Mouse (Mus musculus): Measurements from ENCODE around the gene Efhc1. TPM values are rescaled to one million over a fixed set of nuclear protein-coding genes. Genes with fewer than 3 reads are reported as not detected.

The Efhc1 gene
- total and polyA plus RNA-seq, 3 experiments = not detected

DNA sequence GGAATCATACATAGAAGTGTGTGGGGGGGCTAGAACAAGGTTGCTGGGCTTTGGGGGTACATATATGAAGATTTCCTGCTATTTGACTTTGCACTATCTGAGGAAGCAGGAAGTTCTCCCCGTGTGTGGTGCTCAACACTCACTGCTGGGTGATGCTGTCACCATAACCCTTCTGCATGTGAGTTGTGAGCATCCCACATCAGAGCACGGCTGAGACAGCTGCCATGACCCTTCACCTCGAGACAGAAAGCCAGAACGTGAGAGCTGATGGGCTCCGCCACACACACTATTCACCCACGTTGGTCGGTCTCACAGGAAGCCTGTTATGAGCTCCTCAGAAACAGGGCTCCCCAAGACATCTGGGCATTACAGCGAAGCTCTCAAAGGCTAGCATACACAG is 53.2 kb downstream of the Efhc1 start:
- TF ChIP-seq KAT2A (IDR thresholded peaks at IDR 0.05; ENCODE audit: insufficient replicate concordance, low read length) (no peak), MEF2A (IDR thresholded peaks at IDR 0.05; ENCODE audit: borderline replicate concordance, low read depth, low read length) (no peak), NELFE (IDR thresholded peaks at IDR 0.05; ENCODE audit: low read depth, low read length) (no peak), GABPA (IDR thresholded peaks at IDR 0.05; ENCODE audit: insufficient replicate concordance, low read depth, low read length) (no peak), POLR2A (IDR thresholded peaks at IDR 0.05; ENCODE audit: low read depth, low read length) (no peak), PAX5 (IDR thresholded peaks at IDR 0.05; ENCODE audit: low read length) (no peak), ZC3H11A (IDR thresholded peaks at IDR 0.05; ENCODE audit: low read depth, low read length) (no peak), BHLHE40 (IDR thresholded peaks at IDR 0.05; ENCODE audit: low read depth, low read length) (no peak), ZKSCAN1 (IDR thresholded peaks at IDR 0.05; ENCODE audit: borderline replicate concordance, low read depth, low read length) (no peak), CTCF (conservative IDR thresholded peaks at IDR 0.05 in 1 of 2, IDR thresholded peaks at IDR 0.05 in 1 of 2; ENCODE audit: low read depth in 2 of 2, low read length in 2 of 2) (no peak), UBTF (IDR thresholded peaks at IDR 0.05; ENCODE audit: low read depth, low read length) (no peak)
- H3K9me3 ChIP-seq (replicated peaks; ENCODE audit: low read length) = no peaks in the 10 kb centered on the region
- in situ Hi-C loops (cut with MboI; ENCODE audit: low pct_ligation_motif_present, low pct_unique_long_range_greater_than_20kb, low sequenced_read_pairs) = no loop called here
- no peaks in the 10 kb centered on the region for H3K27me3 ChIP-seq (replicated peaks)
- peaks cover 38 to 84% of the 10 kb centered on the region in 2 experiments for H3K36me3 ChIP-seq (replicated peaks in 1 of 2; ENCODE audit: control insufficient read depth in 1 of 2, insufficient read depth in 1 of 2, low read length in 1 of 2)
- DNase-seq (ENCODE audit: extremely low read depth) = no peak
- H3K27ac ChIP-seq (ENCODE audit: insufficient read depth, low read depth) = no peak overlapping the region
- H3K4me1 ChIP-seq (ENCODE audit: control insufficient read depth in 1 of 2, insufficient read depth in 2 of 2) = peaks cover 3 to 29% of the 10 kb centered on the region in 2 experiments; a peak in 2 of 4 replicates
- H3K79me2 ChIP-seq (replicated peaks; ENCODE audit: control insufficient read depth, extremely low read depth, insufficient read depth, poor library complexity, severe bottlenecking) = no peaks in the 10 kb centered on the region; the same call in 1 of the 2 replicates
- dilution Hi-C loops (cut with MboI; ENCODE audit: extremely low pct_ligation_motif_present, extremely low pct_unique_long_range_greater_than_20kb, low sequenced_read_pairs) = no loop called here
- H3K4me2 ChIP-seq (ENCODE audit: insufficient read depth, low read depth, poor library complexity, severe bottlenecking) = no peak overlapping the region
- H3K9ac ChIP-seq (ENCODE audit: insufficient read depth, low read depth) = no peak overlapping the region
- H3K4me3 ChIP-seq (replicated peaks in 1 of 3; ENCODE audit: low read depth in 2 of 3, low read length in 2 of 3, poor library complexity in 1 of 3) = no peak overlapping the region

DNA sequence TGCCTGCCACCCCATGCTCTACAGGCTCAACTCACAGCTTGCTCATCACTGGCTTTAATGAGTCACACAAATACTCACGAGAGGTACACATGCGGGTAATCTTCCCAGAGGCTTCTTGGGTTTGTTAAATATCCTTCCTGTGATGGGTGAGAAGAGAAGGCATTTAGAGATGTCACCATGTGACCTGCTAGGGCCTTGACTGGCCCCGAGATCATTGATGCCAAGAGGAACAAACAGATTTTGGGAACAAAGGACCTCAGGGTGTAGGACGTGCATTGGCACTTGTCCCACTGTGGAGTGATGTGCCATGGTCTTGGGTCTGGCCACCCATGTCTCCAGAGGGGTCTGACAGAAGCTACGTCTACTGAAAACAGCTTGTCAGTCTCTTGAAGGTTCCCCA is 55.3 kb downstream of the Efhc1 start:
- in situ Hi-C loops (cut with MboI; ENCODE audit: low pct_ligation_motif_present, low pct_unique_long_range_greater_than_20kb, low sequenced_read_pairs) (no loop called here), dilution Hi-C loops (cut with MboI; ENCODE audit: extremely low pct_ligation_motif_present, extremely low pct_unique_long_range_greater_than_20kb, low sequenced_read_pairs) (no loop called here)
- Histone ChIP-seq H3K36me3 (replicated peaks in 1 of 2; ENCODE audit: control insufficient read depth in 1 of 2, insufficient read depth in 1 of 2, low read length in 1 of 2) (peaks cover 35 to 83% of the 10 kb centered on the region in 2 experiments), H3K27ac (ENCODE audit: insufficient read depth, low read depth) (no peak overlapping the region), H3K4me1 (ENCODE audit: control insufficient read depth in 1 of 2, insufficient read depth in 2 of 2) (peaks cover 7 to 42% of the 10 kb centered on the region in 2 experiments; a peak in 3 of 4 replicates), H3K9ac (ENCODE audit: insufficient read depth, low read depth) (no peak overlapping the region), H3K9me3 (replicated peaks; ENCODE audit: low read length) (no peaks in the 10 kb centered on the region), H3K4me2 (ENCODE audit: insufficient read depth, low read depth, poor library complexity, severe bottlenecking) (no peak overlapping the region), H3K27me3 (replicated peaks) (no peaks in the 10 kb centered on the region), H3K79me2 (replicated peaks; ENCODE audit: control insufficient read depth, extremely low read depth, insufficient read depth, poor library complexity, severe bottlenecking) (no peaks in the 10 kb centered on the region), H3K4me3 (replicated peaks in 1 of 3; ENCODE audit: low read depth in 2 of 3, low read length in 2 of 3, poor library complexity in 1 of 3) (no peak overlapping the region)
- no peak for TF ChIP-seq MEF2A (IDR thresholded peaks at IDR 0.05; ENCODE audit: borderline replicate concordance, low read depth, low read length)
- TF ChIP-seq POLR2AphosphoS2 (IDR thresholded peaks at IDR 0.05; ENCODE audit: low read depth, low read length) = no peak
- TF ChIP-seq NRF1 (IDR thresholded peaks at IDR 0.05; ENCODE audit: low read depth, low read length) = no peak
- no peak for TF ChIP-seq TBP (conservative IDR thresholded peaks at IDR 0.05; ENCODE audit: low read depth, low read length)
- no peak for TF ChIP-seq KAT2A (IDR thresholded peaks at IDR 0.05; ENCODE audit: insufficient replicate concordance, low read length)
- no peak for TF ChIP-seq HCFC1 (IDR thresholded peaks at IDR 0.05; ENCODE audit: low read depth, low read length)
- TF ChIP-seq JUN (IDR thresholded peaks at IDR 0.05; ENCODE audit: insufficient read depth, low read depth, low read length) = no peak
- TF ChIP-seq ZKSCAN1 (IDR thresholded peaks at IDR 0.05; ENCODE audit: borderline replicate concordance, low read depth, low read length) = no peak
- TF ChIP-seq ZNF384 (IDR thresholded peaks at IDR 0.05; ENCODE audit: low read depth, low read length) = no peak
- no peak for TF ChIP-seq CTCF (conservative IDR thresholded peaks at IDR 0.05 in 1 of 2, IDR thresholded peaks at IDR 0.05 in 1 of 2; ENCODE audit: low read depth in 2 of 2, low read length in 2 of 2)
- no peak for TF ChIP-seq MAX (IDR thresholded peaks at IDR 0.05; ENCODE audit: low read length)
- TF ChIP-seq ZMIZ1 (IDR thresholded peaks at IDR 0.05; ENCODE audit: low read depth, low read length) = no peak
- TF ChIP-seq ELF1 (IDR thresholded peaks at IDR 0.05; ENCODE audit: low read depth, low read length) = no peak
- TF ChIP-seq MYC (IDR thresholded peaks at IDR 0.05; ENCODE audit: low read depth, low read length) = no peak
- no peak for TF ChIP-seq TCF12 (IDR thresholded peaks at IDR 0.05; ENCODE audit: low read depth, low read length)
- no peak for DNase-seq (ENCODE audit: extremely low read depth)
